Comparison of ENCODE assay signal across 8 mouse cellular contexts in the genomic region with DNA sequence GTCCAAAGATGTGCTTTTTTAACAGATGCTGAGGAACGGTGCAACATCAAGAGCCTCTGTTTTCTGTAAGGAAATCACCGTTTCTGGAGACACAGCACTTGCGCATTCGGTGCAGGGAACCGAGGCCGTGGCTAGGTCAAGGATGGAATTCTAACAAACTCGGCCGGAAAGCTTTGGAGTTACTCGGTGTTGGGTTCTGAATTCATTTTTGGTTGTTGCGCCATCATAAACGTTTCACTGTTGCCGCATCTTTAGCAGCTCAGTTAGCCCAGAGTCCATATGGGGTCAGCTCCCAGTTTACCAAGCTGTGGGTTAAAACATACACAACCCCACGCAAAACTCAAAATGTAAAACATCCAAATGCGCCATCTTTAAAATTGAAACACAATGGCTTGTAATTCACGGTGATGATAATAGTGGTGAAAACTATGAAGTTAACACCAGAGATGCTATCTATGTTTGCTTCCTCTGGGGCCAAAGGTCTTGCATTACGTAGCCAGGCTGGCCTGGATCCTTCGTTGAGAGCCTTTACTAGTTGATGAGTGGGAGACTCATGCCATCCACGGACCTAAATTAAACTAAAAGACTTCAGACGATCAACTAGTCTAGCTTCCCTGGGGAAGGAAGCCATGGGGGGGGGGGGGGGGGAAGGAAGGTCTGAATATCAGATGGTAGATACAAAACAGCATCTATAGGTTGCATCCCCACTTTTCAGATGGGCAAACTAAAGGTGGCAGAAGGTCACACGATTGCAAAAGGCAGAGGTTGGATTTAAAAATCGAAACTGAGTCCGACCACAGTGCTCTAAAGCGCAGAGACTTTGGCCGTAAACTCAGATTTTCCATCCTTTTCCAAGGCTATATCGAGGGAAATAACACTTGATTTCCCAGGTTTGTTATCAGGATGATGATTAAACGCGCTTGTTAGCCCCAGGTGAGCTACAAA. TPM values are rescaled to one million over a fixed set of nuclear protein-coding genes. Genes with fewer than 3 reads are reported as not detected.
DNase-seq lines count a peak whose midpoint lies in the region; ATAC-seq and TF ChIP-seq lines count a peak whose summit lies in the region.

No protein-coding gene starts in this region.

- H3K36me3 ChIP-seq in lung, embryonic 14.5 days (ENCODE audit: insufficient read depth) = peaks cover 13% of the 10 kb centered on the region
- H3K36me3 ChIP-seq in embryonic facial prominence, embryonic 15.5 days = peaks cover 14% of the 10 kb centered on the region; the same call in 1 of the 2 replicates
- peaks cover 16% of the 10 kb centered on the region for H3K36me3 ChIP-seq in limb, embryonic 14.5 days (ENCODE audit: control insufficient read depth, insufficient read depth, low read length)
- H3K36me3 ChIP-seq in splenic B cell, adult 2 months (ENCODE audit: control insufficient read depth, insufficient read depth, low read length, poor library complexity, severe bottlenecking) = no peaks in the 10 kb centered on the region

- H3K9me3 ChIP-seq in lung, embryonic 14.5 days (ENCODE audit: low read depth, low read length) = no peaks in the 10 kb centered on the region
- no peaks in the 10 kb centered on the region for H3K9me3 ChIP-seq in embryonic facial prominence, embryonic 15.5 days (replicated peaks)
- no peaks in the 10 kb centered on the region for H3K9me3 ChIP-seq in limb, embryonic 14.5 days (ENCODE audit: control insufficient read depth, low read length)

- no peaks in the 10 kb centered on the region for H3K27me3 ChIP-seq in lung, embryonic 14.5 days (ENCODE audit: insufficient read depth, low read length)
- no peaks in the 10 kb centered on the region for H3K27me3 ChIP-seq in embryonic facial prominence, embryonic 15.5 days
- no peaks in the 10 kb centered on the region for H3K27me3 ChIP-seq in limb, embryonic 14.5 days (ENCODE audit: control insufficient read depth, insufficient read depth, low read length)
- H3K27me3 ChIP-seq in splenic B cell, adult 2 months (ENCODE audit: control insufficient read depth, insufficient read depth, low read length, poor library complexity, severe bottlenecking) = no peaks in the 10 kb centered on the region

- ATAC-seq in lung, embryonic 14.5 days (ENCODE audit: insufficient read depth) = no peak
- no peak for ATAC-seq in embryonic facial prominence, embryonic 15.5 days (ENCODE audit: insufficient number of reproducible peaks, low FRiP score, low TSS enrichment, low read depth)
- ATAC-seq in limb, embryonic 14.5 days (ENCODE audit: low FRiP score, low read depth) = no peak

- H3K9ac ChIP-seq in lung, embryonic 14.5 days = peak overlapping the region; percentile 91
- H3K9ac ChIP-seq in embryonic facial prominence, embryonic 15.5 days = peak overlapping the region; percentile 71
- peak overlapping the region; percentile 89 for H3K9ac ChIP-seq in limb, embryonic 14.5 days (ENCODE audit: low read depth, low read length, severe bottlenecking)

- peak overlapping the region; percentile 79 for H3K4me3 ChIP-seq in lung, embryonic 14.5 days (ENCODE audit: low read depth, low read length)
- peak overlapping the region; percentile 85 for H3K4me3 ChIP-seq in embryonic facial prominence, embryonic 15.5 days (replicated peaks)
- H3K4me3 ChIP-seq in limb, embryonic 14.5 days (replicated peaks; ENCODE audit: low read length) = peak overlapping the region; percentile 80

- no peaks in the 10 kb centered on the region for H3K4me1 ChIP-seq in lung, embryonic 14.5 days (ENCODE audit: insufficient read depth)
- peaks cover 18% of the 10 kb centered on the region for H3K4me1 ChIP-seq in embryonic facial prominence, embryonic 15.5 days
- peaks cover 17% of the 10 kb centered on the region; the same call in 1 of the 2 replicates for H3K4me1 ChIP-seq in limb, embryonic 14.5 days (ENCODE audit: control insufficient read depth, insufficient read depth, low read length)

- 32% methylated on average over 27 of the region's 27 CpGs for WGBS in lung, embryonic 14.5 days
- whole genome bisulfite sequencing in embryonic facial prominence, embryonic 15.5 days = 39% methylated on average over 27 of the region's 27 CpGs
- WGBS in limb, embryonic 14.5 days = 42% methylated on average over 27 of the region's 27 CpGs

- H3K27ac ChIP-seq in lung, embryonic 14.5 days (ENCODE audit: low read depth) = peak overlapping the region; percentile 91
- peak overlapping the region; percentile 92 for H3K27ac ChIP-seq in embryonic facial prominence, embryonic 15.5 days (replicated peaks)
- peak overlapping the region; percentile 90 for H3K27ac ChIP-seq in limb, embryonic 14.5 days (replicated peaks; ENCODE audit: low read depth, low read length)

- TF ChIP-seq CTCF in lung, embryonic 14.5 days (IDR thresholded peaks at IDR 0.05; ENCODE audit: low read depth) = no peak

- TF ChIP-seq POLR2A in limb, embryonic 14.5 days (IDR thresholded peaks at IDR 0.05; ENCODE audit: borderline replicate concordance, extremely low read depth, insufficient read depth, insufficient read length) = no peak

- peak overlapping the region; percentile 64 for H3K4me2 ChIP-seq in lung, embryonic 14.5 days
- peak overlapping the region; percentile 54 for H3K4me2 ChIP-seq in embryonic facial prominence, embryonic 15.5 days (replicated peaks)
- H3K4me2 ChIP-seq in limb, embryonic 14.5 days (replicated peaks; ENCODE audit: low read depth, low read length, severe bottlenecking) = peak overlapping the region; percentile 65

- peak; percentile 40 for DNase-seq in lung, embryonic 14.5 days
- DNase-seq in lung, postnatal 4 days = no peak
- no peak for DNase-seq in limb, embryonic 14.5 days (ENCODE audit: low spot score)
- DNase-seq in splenic B cell, adult 2 months (ENCODE audit: low read depth, low spot score) = peak; percentile 20
- DNase-seq in cerebellum, adult 9-11 months = no peak
- no peak for DNase-seq in spleen, adult 18-20 months
- no peak for DNase-seq in gastrocnemius, adult 18-20 months (ENCODE audit: low spot score)

RNA-seq across cellular contexts. Expression of gene Nmt1, which starts 11.8 kb away (rescaled TPM):
- polyA plus RNA-seq in lung, embryonic 14.5 days (2014; fragmentation: Nextera tagmentation; extraction: Ambion mirVana) = 64.4 and 72.4 TPM in 2 replicates
- polyA plus RNA-seq in embryonic facial prominence, embryonic 15.5 days (2015; fragmentation: Nextera tagmentation; extraction: Ambion mirVana) = 49.5 and 52.9 TPM in 2 replicates
- 45.9 and 48.9 TPM in 2 replicates for polyA plus RNA-seq in limb, embryonic 14.5 days (2012; rRNA removed)
- polyA plus RNA-seq in limb, embryonic 14.5 days (2014; fragmentation: Nextera tagmentation; extraction: Ambion mirVana) = 50.2 and 53.9 TPM in 2 replicates
- 10 to 100 TPM; 48.5 to 48.7 TPM for total RNA-seq in gastrocnemius, adult 18-20 months (2021)

RNA-seq across cellular contexts. Expression of gene Dcakd, which starts 12.0 kb away (rescaled TPM):
- 218 and 225 TPM in 2 replicates for polyA plus RNA-seq in lung, embryonic 14.5 days (2014; fragmentation: Nextera tagmentation; extraction: Ambion mirVana)
- polyA plus RNA-seq in embryonic facial prominence, embryonic 15.5 days (2015; fragmentation: Nextera tagmentation; extraction: Ambion mirVana) = 144 and 158 TPM in 2 replicates
- 182 and 259 TPM in 2 replicates for polyA plus RNA-seq in limb, embryonic 14.5 days (2012; rRNA removed)
- polyA plus RNA-seq in limb, embryonic 14.5 days (2014; fragmentation: Nextera tagmentation; extraction: Ambion mirVana) = 173 and 185 TPM in 2 replicates
- 10 to 100 TPM; 15.2 to 20.3 TPM for total RNA-seq in gastrocnemius, adult 18-20 months (2021)

Comparison
In these comparisons a context has a peak if more than half of its experiments do, and no peak if none do; other contexts are left out.
1. DNase-seq: peak in lung, embryonic 14.5 days (single experiment) and splenic B cell, adult 2 months (single experiment); none in lung, postnatal 4 days (0 of 2), limb, embryonic 14.5 days (single experiment), cerebellum, adult 9-11 months (single experiment), spleen, adult 18-20 months (0 of 2) and gastrocnemius, adult 18-20 months (single experiment).
2. Peak in every context shown above with its lines, with median percentiles within 50 percentile points of each other: H3K27ac ChIP-seq, H3K4me2 ChIP-seq, H3K4me3 ChIP-seq and H3K9ac ChIP-seq.